Mouse (Mus musculus) myocyte (in vitro differentiated cells): Measurements from ENCODE around the gene Olfr1138. TPM values are rescaled to one million over a fixed set of nuclear protein-coding genes. Genes with fewer than 3 reads are reported as not detected.

Experiments used
- H3K27me3 ChIP-seq: one replicate; pipeline ENCODE4 v1.6.1; 2011; ENCODE audit not compliant: control insufficient read depth, insufficient read depth, insufficient read length
- H3K36me3 ChIP-seq: one replicate; pipeline ENCODE4 v1.6.1; 2011; ENCODE audit not compliant: control insufficient read depth, insufficient read depth
- H3K4me2 ChIP-seq: one replicate; pipeline ENCODE4 v1.6.1; 2011; ENCODE audit warnings: low read depth, control low read depth
- H3K4me3 ChIP-seq: one replicate; pipeline ENCODE4 v1.5.1; 2011; ENCODE audit warnings: mild to moderate bottlenecking, control low read depth, moderate library complexity
- H3K79me2 ChIP-seq: one replicate; pipeline ENCODE4 v1.6.1; 2011; ENCODE audit not compliant: control insufficient read depth, insufficient read depth
- H3ac ChIP-seq: one replicate; pipeline ENCODE4 v1.6.1; 2011; ENCODE audit not compliant: control insufficient read depth, insufficient read length
- CEBPB ChIP-seq: IDR thresholded peaks from 2 replicates; pipeline ENCODE4 v1.6.1; 2011; ENCODE audit warnings: mild to moderate bottlenecking, moderate library complexity; ENCODE audit not compliant: poor library complexity, insufficient read depth, severe bottlenecking
- E2F4 ChIP-seq: IDR thresholded peaks from one replicate; pipeline ENCODE4 v1.6.1; 2011; ENCODE audit warnings: mild to moderate bottlenecking, control low read depth, moderate library complexity; ENCODE audit not compliant: insufficient read depth
- MAX ChIP-seq: IDR thresholded peaks from one replicate; pipeline ENCODE4 v1.6.1; 2011; ENCODE audit warnings: low read depth, mild to moderate bottlenecking, control low read depth
- MYOD1 ChIP-seq, 3 experiments: IDR thresholded peaks; one replicate each; pipeline ENCODE4 v1.6.1; 2011; ENCODE audit warnings: control low read depth in 2 of 3, low read depth in 2 of 3, mild to moderate bottlenecking in 2 of 3, moderate library complexity in 1 of 3; ENCODE audit not compliant: insufficient read length in 2 of 3, control insufficient read depth in 1 of 3
- MYOG ChIP-seq, 3 experiments: IDR thresholded peaks; one replicate each; pipeline ENCODE4 v1.6.1; 2011; ENCODE audit warnings: control low read depth in 2 of 3, low read depth in 2 of 3, mild to moderate bottlenecking in 2 of 3; ENCODE audit not compliant: insufficient read length in 2 of 3, control insufficient read depth in 1 of 3, insufficient read depth in 1 of 3
- POLR2A ChIP-seq: IDR thresholded peaks from one replicate; pipeline ENCODE4 v1.6.1; 2011; ENCODE audit warnings: low read depth, mild to moderate bottlenecking, control low read depth, moderate library complexity; ENCODE audit not compliant: insufficient read length
- POLR2AphosphoS2 ChIP-seq: IDR thresholded peaks from one replicate; pipeline ENCODE4 v1.6.1; 2011; ENCODE audit warnings: low read depth, control low read depth; ENCODE audit not compliant: insufficient read length
- REST ChIP-seq: IDR thresholded peaks from one replicate; pipeline ENCODE4 v1.6.1; 2011; ENCODE audit warnings: mild to moderate bottlenecking, control low read depth, moderate library complexity; ENCODE audit not compliant: insufficient read depth, insufficient read length
- SRF ChIP-seq: IDR thresholded peaks from one replicate; pipeline ENCODE4 v1.6.1; 2011; ENCODE audit warnings: low read depth; ENCODE audit not compliant: control insufficient read depth, insufficient read length
- TCF12 ChIP-seq: IDR thresholded peaks from one replicate; pipeline ENCODE4 v1.6.1; 2011; ENCODE audit warnings: mild to moderate bottlenecking, control low read depth; ENCODE audit not compliant: poor library complexity, insufficient read depth, severe bottlenecking
- TCF3 ChIP-seq: IDR thresholded peaks from one replicate; pipeline ENCODE4 v1.6.1; 2011; ENCODE audit warnings: low read depth, control low read depth; ENCODE audit not compliant: insufficient read length
- USF1 ChIP-seq: IDR thresholded peaks from one replicate; pipeline ENCODE4 v1.6.1; 2011; ENCODE audit warnings: low read depth, mild to moderate bottlenecking, control low read depth, moderate library complexity
- polyA plus RNA-seq: library from polyadenylated mRNA; unstranded; fragments of >200 nt; fragmentation: generic; extraction: Trizol; gene quantifications from one replicate; pipeline ENCODE4 v1.2.1, GENCODE M21; 2012; ENCODE audit warnings: missing spikeins

The Olfr1138 gene
- polyA plus RNA-seq, 1 experiment: not detected

DNA sequence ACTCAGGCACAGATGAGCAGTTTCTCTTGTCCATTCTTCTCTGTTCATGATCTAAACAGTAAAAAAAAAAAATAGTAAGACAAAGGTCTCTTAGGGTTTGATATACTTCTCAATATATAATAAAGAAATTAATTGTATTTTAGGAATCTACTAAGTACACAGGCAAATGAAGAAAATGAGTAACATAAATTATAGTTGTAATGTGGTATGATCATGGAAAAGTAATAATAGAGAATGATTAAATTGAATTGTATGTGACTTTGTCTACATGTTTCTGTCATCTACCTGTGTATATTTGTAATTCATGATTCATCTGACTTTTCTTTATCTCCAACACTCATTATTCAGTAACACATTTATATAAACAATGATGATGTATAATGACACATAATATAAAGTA lies 45.9 kb downstream of the Olfr1138 start, which contains the start of gene Olfr1136:
Gene Olfr1136 (minus strand): TSS at position 101 of the 400 bp plus-strand sequence.
- Histone ChIP-seq H3K36me3 (no peaks in the 10 kb centered on the region), H3K4me3 (no peak within 1 kb of the TSS), H3ac (no peak within 1 kb of the TSS), H3K27me3 (no peaks in the 10 kb centered on the region), H3K79me2 (no peaks in the 10 kb centered on the region), H3K4me2 (no peak within 1 kb of the TSS)
- no peak for TF ChIP-seq TCF12
- no peak for TF ChIP-seq USF1
- no peak for TF ChIP-seq POLR2AphosphoS2
- no peak for TF ChIP-seq MYOG (IDR thresholded peaks at IDR 0.05; ENCODE audit: control insufficient read depth in 1 of 3, insufficient read depth in 1 of 3, insufficient read length in 2 of 3, low read depth in 2 of 3)
- TF ChIP-seq CEBPB: no peak
- no peak for TF ChIP-seq SRF
- no peak for TF ChIP-seq MAX
- TF ChIP-seq TCF3: no peak
- TF ChIP-seq REST: no peak
- TF ChIP-seq POLR2A: no peak
- no peak for TF ChIP-seq E2F4
- TF ChIP-seq MYOD1 (IDR thresholded peaks at IDR 0.05; ENCODE audit: control insufficient read depth in 1 of 3, insufficient read length in 2 of 3, low read depth in 2 of 3): no peak

Other genes starting within 250 kb of the Olfr1138 start
- gene Pramel7, start 242.9 kb downstream of the Olfr1138 start, polyA plus RNA-seq: not detected
- not detected for gene Pramel6, start 233.4 kb downstream of the Olfr1138 start, polyA plus RNA-seq
- not detected for gene Olfr153, start 208.2 kb downstream of the Olfr1138 start, polyA plus RNA-seq
- gene Olfr1128, start 194.4 kb downstream of the Olfr1138 start, polyA plus RNA-seq: not detected
- gene Olfr1129, start 166.1 kb downstream of the Olfr1138 start, polyA plus RNA-seq: not detected
- gene Olfr1130, start 133.8 kb downstream of the Olfr1138 start, polyA plus RNA-seq: not detected
- not detected for gene Olfr1131, start 112.9 kb downstream of the Olfr1138 start, polyA plus RNA-seq
- gene Olfr1132, start 102.4 kb downstream of the Olfr1138 start, polyA plus RNA-seq: not detected
- gene Olfr1133, start 92.6 kb downstream of the Olfr1138 start, polyA plus RNA-seq: not detected
- not detected for gene Olfr1134, start 81.5 kb downstream of the Olfr1138 start, polyA plus RNA-seq
- gene Olfr1135, start 66.3 kb downstream of the Olfr1138 start, polyA plus RNA-seq: not detected
- not detected for gene Olfr1136, start 46.0 kb downstream of the Olfr1138 start, polyA plus RNA-seq
- gene Olfr1137, start 26.8 kb downstream of the Olfr1138 start, polyA plus RNA-seq: not detected
- gene Olfr1140, start 3.8 kb upstream of the Olfr1138 start, polyA plus RNA-seq: not detected
- gene Olfr1141, start 14.0 kb upstream of the Olfr1138 start, polyA plus RNA-seq: not detected
- not detected for gene Olfr152, start 39.5 kb upstream of the Olfr1138 start, polyA plus RNA-seq
- not detected for gene Olfr1143, start 60.6 kb upstream of the Olfr1138 start, polyA plus RNA-seq
- gene Olfr1145, start 69.8 kb upstream of the Olfr1138 start, polyA plus RNA-seq: not detected
- not detected for gene Olfr1148, start 90.6 kb upstream of the Olfr1138 start, polyA plus RNA-seq
- not detected for gene Olfr1150-ps1, start 104.0 kb upstream of the Olfr1138 start, polyA plus RNA-seq
- not detected for gene Olfr1151, start 115.9 kb upstream of the Olfr1138 start, polyA plus RNA-seq
- gene Olfr1152, start 126.5 kb upstream of the Olfr1138 start, polyA plus RNA-seq: not detected
- not detected for gene Olfr1153, start 155.0 kb upstream of the Olfr1138 start, polyA plus RNA-seq
- gene Olfr1154, start 165.2 kb upstream of the Olfr1138 start, polyA plus RNA-seq: not detected
- not detected for gene Olfr1155, start 205.2 kb upstream of the Olfr1138 start, polyA plus RNA-seq
- gene Olfr1156, start 213.1 kb upstream of the Olfr1138 start, polyA plus RNA-seq: not detected
- gene Olfr1157, start 228.3 kb upstream of the Olfr1138 start, polyA plus RNA-seq: not detected
- not detected for gene Olfr74, start 234.7 kb upstream of the Olfr1138 start, polyA plus RNA-seq